Mouse (Mus musculus) CH12.LX (cell line): ENCODE measurements around the gene Grin1.

Source experiments
- CTCF ChIP-seq, 2 experiments: IDR thresholded peaks in 1 of 2; conservative IDR thresholded peaks in 1 of 2; 2 replicates each; pipeline ENCODE4 v1.5.1; 2011 to 2012; ENCODE audit warnings: low read depth in 2 of 2, low read length in 2 of 2, improper control_type of control experiment in 1 of 2, inconsistent platforms in 1 of 2, mild to moderate bottlenecking in 1 of 2, moderate library complexity in 1 of 2
- MAFK ChIP-seq: IDR thresholded peaks from 2 replicates; pipeline ENCODE4 v1.6.1; 2011; ENCODE audit warnings: low read length, improper control_type of control experiment; ENCODE audit not compliant: insufficient replicate concordance
- MAX ChIP-seq: IDR thresholded peaks from 2 replicates; pipeline ENCODE4 v1.6.1; 2011; ENCODE audit warnings: low read length, improper control_type of control experiment
- MEF2A ChIP-seq: IDR thresholded peaks from 2 replicates; pipeline ENCODE4 v1.6.1; 2014; ENCODE audit warnings: low read depth, mild to moderate bottlenecking, inconsistent platforms, low read length, improper control_type of control experiment, borderline replicate concordance

DNA sequence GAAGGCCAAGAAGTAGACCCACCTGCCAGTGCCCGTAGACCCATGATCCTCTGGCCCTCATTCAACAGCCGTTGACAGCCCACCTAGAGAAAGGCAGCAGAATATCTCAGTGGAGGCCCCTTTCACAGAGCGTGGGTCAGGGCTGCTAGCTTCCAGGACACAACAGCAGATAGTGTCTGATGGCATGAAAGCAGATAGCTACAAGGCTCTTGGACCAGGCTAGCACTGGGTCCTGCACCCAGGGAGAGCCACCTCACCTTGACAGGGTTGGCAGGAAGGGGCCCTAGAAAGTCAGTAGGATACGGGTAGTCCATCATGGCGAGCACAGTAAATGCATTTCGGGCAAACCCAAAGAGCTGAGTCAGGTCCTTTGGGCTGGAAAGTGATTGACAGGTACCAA is 35.2 kb upstream of the Grin1 start:
- TF ChIP-seq CTCF (conservative IDR thresholded peaks at IDR 0.05 in 1 of 2, IDR thresholded peaks at IDR 0.05 in 1 of 2; ENCODE audit: low read depth in 2 of 2, low read length in 2 of 2) = no peak
- TF ChIP-seq MAFK = no peak
- TF ChIP-seq MEF2A = no peak
- TF ChIP-seq MAX = no peak
